Mouse (Mus musculus) bone marrow macrophage, adult 2 months (primary cell): ENCODE measurements around the gene Calcrl.

Experiments used
- CTCF ChIP-seq: IDR thresholded peaks from 2 replicates; pipeline ENCODE4 v1.5.1; 2012; ENCODE audit warnings: low read depth, mild to moderate bottlenecking, low read length, moderate library complexity
- POLR2A ChIP-seq: IDR thresholded peaks from 2 replicates; pipeline ENCODE4 v1.6.1; 2012; ENCODE audit warnings: mild to moderate bottlenecking, low read depth, low read length, borderline replicate concordance

- TF ChIP-seq POLR2A (no peak), CTCF (no peak)
Measured at GRCm38 (mm10) chr2:84393236-84393635, 32.0 kb downstream of the Calcrl start.
